Mouse (Mus musculus): ENCODE data around the gene Ipo5. TPM values are rescaled to one million over a fixed set of nuclear protein-coding genes. Genes with fewer than 3 reads are reported as not detected.

Gene Ipo5
- polyA plus RNA-seq, 1 experiment from 2014 or later: 158 TPM

DNA sequence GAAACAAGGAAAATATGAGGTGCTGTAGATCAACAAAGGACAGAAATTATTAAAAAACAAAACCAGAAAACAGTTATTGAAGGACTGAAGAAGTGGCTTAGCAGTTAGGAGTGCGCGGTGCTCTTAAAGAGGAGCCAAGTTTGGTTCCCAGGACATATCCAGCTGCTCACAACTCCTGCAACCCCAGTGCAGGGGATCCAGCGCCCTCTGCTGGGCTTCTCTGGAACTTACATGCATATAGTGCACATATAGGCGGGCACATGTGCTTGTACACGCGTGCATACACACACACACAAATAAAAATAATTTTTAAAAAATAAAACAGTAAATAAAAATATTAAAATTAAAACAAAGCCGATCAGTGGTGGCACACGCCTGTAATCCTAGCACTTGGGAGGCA lies 59.6 kb downstream of the Ipo5 start:
- 76% methylated on average over 8 of the region's 8 CpGs for WGBS
- no peaks in the 10 kb centered on the region for H3K27me3 ChIP-seq (ENCODE audit: low read depth, poor library complexity, severe bottlenecking)

GRCm38 (mm10) chr14:120971313-120971712 lies 60.3 kb downstream of the Ipo5 start:
- Histone ChIP-seq H3K4me3 (no peak overlapping the region), H3K9me3 (replicated peaks) (no peaks in the 10 kb centered on the region), H3K36me3 (no peaks in the 10 kb centered on the region), H3K27ac (replicated peaks) (no peak overlapping the region), H3K27me3 (ENCODE audit: low read depth, poor library complexity, severe bottlenecking) (no peaks in the 10 kb centered on the region), H3K4me1 (no peaks in the 10 kb centered on the region)
- WGBS: 72% methylated on average over 6 of the region's 6 CpGs
- DNase-seq (ENCODE audit: low spot score): no peak

More for the DNA sequence above, 59.6 kb downstream of the Ipo5 start:
- no peak overlapping the region for H3K4me3 ChIP-seq
- H3K36me3 ChIP-seq: no peaks in the 10 kb centered on the region
- no peaks in the 10 kb centered on the region for H3K4me1 ChIP-seq
- DNase-seq (ENCODE audit: low spot score): no peak
- no peaks in the 10 kb centered on the region for H3K9me3 ChIP-seq (replicated peaks)
- H3K27ac ChIP-seq (replicated peaks): no peak overlapping the region

DNA sequence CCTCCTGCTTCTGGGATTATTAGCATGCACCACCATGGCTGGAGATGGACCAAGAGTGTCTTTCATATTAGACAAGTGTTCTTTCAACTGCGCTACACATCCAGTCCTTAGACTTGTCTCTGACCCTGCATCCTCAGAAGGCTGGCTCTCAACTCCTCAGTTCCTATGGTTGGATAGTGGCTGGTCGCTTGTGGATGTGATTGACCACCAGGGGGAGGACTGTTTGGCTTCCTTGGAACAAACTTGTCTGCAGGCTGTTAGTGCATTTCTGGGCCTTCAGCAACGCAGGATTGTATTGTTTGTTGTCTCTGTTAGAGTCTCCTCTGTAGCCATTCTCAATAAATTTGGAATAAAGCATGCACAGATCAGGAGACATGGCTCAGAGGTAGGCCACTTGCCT lies 68.5 kb downstream of the Ipo5 start:
- no peaks in the 10 kb centered on the region for H3K4me1 ChIP-seq
- 52% methylated on average over 3 of the region's 3 CpGs for WGBS
- H3K27ac ChIP-seq (replicated peaks): no peak overlapping the region
- peak; percentile 26 for DNase-seq (ENCODE audit: low spot score)
- H3K9me3 ChIP-seq (replicated peaks): no peaks in the 10 kb centered on the region
- no peaks in the 10 kb centered on the region for H3K36me3 ChIP-seq
- no peak overlapping the region for H3K4me3 ChIP-seq
- H3K27me3 ChIP-seq (ENCODE audit: low read depth, poor library complexity, severe bottlenecking): no peaks in the 10 kb centered on the region

GRCm38 (mm10) chr14:120989126-120989525 lies 78.1 kb downstream of the Ipo5 start:
- Histone ChIP-seq H3K4me1 (no peaks in the 10 kb centered on the region), H3K4me3 (no peak overlapping the region), H3K9me3 (replicated peaks) (peaks cover 3% of the 10 kb centered on the region; the same call in 1 of the 2 replicates), H3K27ac (replicated peaks) (no peak overlapping the region), H3K36me3 (no peaks in the 10 kb centered on the region), H3K27me3 (ENCODE audit: low read depth, poor library complexity, severe bottlenecking) (no peaks in the 10 kb centered on the region)
- DNase-seq (ENCODE audit: low spot score): no peak
- 70% methylated on average over 6 of the region's 6 CpGs for WGBS

Other genes with a start within 250 kb of the Ipo5 start
- gene Farp1, start 124.0 kb downstream of the Ipo5 start, polyA plus RNA-seq (2016; fragmentation: Nextera tagmentation; extraction: Ambion mirVana): 18.2 and 20.1 TPM in 2 replicates

All from midbrain, embryonic 10.5 days (tissue).